Mouse (Mus musculus) regulatory T cell (primary cell): ENCODE measurements around the gene Clcnka.

Experiments
- in situ Hi-C: fragments of 300-600 bp; cut with MboI, MseI; formaldehyde crosslinking; loops from one replicate; pipeline ENCODE4 v1.15.1; 2025; ENCODE audit warnings: high pct_unique_total_duplicates

Clcnka gene

DNA sequence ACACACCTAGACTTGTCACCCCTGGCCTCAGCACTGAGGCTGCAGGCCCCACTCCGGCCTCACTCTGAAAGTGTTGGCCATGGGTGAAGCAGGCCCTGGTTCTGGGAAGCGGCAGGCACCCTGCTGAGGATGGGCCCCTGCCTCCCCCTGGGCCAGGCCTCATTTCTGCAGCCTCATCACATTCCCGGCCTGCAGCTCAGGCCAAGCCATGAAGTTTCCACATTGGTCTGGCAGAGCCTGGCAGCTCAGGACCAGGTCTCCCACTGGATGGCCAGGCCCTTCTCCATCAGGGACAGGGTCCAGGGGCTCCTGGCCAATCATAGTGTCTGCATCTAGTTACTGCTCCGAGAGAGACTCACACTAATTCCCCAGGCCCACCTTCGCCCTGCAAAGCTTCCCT lies 63.8 kb downstream of the Clcnka start:
- in situ Hi-C loops, result no loop called here
